Mouse (Mus musculus): ENCODE results near the gene Cdc6.
"Not testable (repeated sequence)": the region's sequence is repeated elsewhere in the genome, so short reads cannot be mapped to it uniquely, and the experiment has no call there.

The Cdc6 gene

GRCm38 (mm10) chr11:98910415-98910814 lies 2.8 kb downstream of the Cdc6 start:
- no peak for DNase-seq

- no peak for DNase-seq
These were observed 3.9 kb downstream of the Cdc6 start for GRCm38 (mm10) chr11:98911498-98911897.

- DNase-seq, result no peak
These were observed 6.6 kb downstream of the Cdc6 start for GRCm38 (mm10) chr11:98914196-98914595.

GRCm38 (mm10) chr11:98916376-98916775 lies 8.8 kb downstream of the Cdc6 start:
- not testable (repeated sequence) for DNase-seq

- no peak for DNase-seq
These were observed 9.9 kb downstream of the Cdc6 start for GRCm38 (mm10) chr11:98917428-98918005.

- no peak for DNase-seq
These were observed 10.6 kb downstream of the Cdc6 start for GRCm38 (mm10) chr11:98918231-98918630.

GRCm38 (mm10) chr11:98919009-98919408 lies 11.4 kb downstream of the Cdc6 start:
- DNase-seq, result no peak

- DNase-seq, result not testable (repeated sequence)
These were observed 14.2 kb downstream of the Cdc6 start for GRCm38 (mm10) chr11:98921813-98922212.

GRCm38 (mm10) chr11:98922307-98922706 lies 14.7 kb downstream of the Cdc6 start:
- not testable (repeated sequence) for DNase-seq

GRCm38 (mm10) chr11:98922851-98923711 lies 15.5 kb downstream of the Cdc6 start:
- not testable (repeated sequence) for DNase-seq

- no peak for DNase-seq
These were observed 17.1 kb downstream of the Cdc6 start for GRCm38 (mm10) chr11:98924633-98925175.

- no peak for DNase-seq
These were observed 17.7 kb downstream of the Cdc6 start for GRCm38 (mm10) chr11:98925265-98925721.

- DNase-seq, result no peak
These were observed 18.3 kb downstream of the Cdc6 start for GRCm38 (mm10) chr11:98925868-98926311.

GRCm38 (mm10) chr11:98926553-98926952 lies 19.0 kb downstream of the Cdc6 start:
- no peak for DNase-seq

GRCm38 (mm10) chr11:98927438-98928076 lies 20.0 kb downstream of the Cdc6 start, which contains the start of gene Rara:
Gene Rara (plus strand): TSS chr11:98927818.
- DNase-seq, result no peak

GRCm38 (mm10) chr11:98928186-98928893 lies 20.7 kb downstream of the Cdc6 start:
- no peak for DNase-seq

GRCm38 (mm10) chr11:98929503-98929902 lies 21.9 kb downstream of the Cdc6 start:
- no peak for DNase-seq

GRCm38 (mm10) chr11:98930127-98930601 lies 22.6 kb downstream of the Cdc6 start:
- no peak for DNase-seq

- DNase-seq, result no peak
These were observed 23.3 kb downstream of the Cdc6 start for GRCm38 (mm10) chr11:98930773-98931512.

- no peak for DNase-seq
These were observed 24.1 kb downstream of the Cdc6 start for GRCm38 (mm10) chr11:98931513-98932292.
